Mouse (Mus musculus) spleen, embryonic (tissue): ENCODE data around the gene Trim65.
"Not testable (repeated sequence)": the region's sequence is repeated elsewhere in the genome, so short reads cannot be mapped to it uniquely, and the experiment has no call there.

Experiments used
- CTCF ChIA-PET: fragments of 350-600 bp; sonication (Branson Sonifier 250); formaldehyde crosslinking; loops from one replicate; lab custom pipeline; 2022; lab: Charles Lee

Trim65 gene

DNA sequence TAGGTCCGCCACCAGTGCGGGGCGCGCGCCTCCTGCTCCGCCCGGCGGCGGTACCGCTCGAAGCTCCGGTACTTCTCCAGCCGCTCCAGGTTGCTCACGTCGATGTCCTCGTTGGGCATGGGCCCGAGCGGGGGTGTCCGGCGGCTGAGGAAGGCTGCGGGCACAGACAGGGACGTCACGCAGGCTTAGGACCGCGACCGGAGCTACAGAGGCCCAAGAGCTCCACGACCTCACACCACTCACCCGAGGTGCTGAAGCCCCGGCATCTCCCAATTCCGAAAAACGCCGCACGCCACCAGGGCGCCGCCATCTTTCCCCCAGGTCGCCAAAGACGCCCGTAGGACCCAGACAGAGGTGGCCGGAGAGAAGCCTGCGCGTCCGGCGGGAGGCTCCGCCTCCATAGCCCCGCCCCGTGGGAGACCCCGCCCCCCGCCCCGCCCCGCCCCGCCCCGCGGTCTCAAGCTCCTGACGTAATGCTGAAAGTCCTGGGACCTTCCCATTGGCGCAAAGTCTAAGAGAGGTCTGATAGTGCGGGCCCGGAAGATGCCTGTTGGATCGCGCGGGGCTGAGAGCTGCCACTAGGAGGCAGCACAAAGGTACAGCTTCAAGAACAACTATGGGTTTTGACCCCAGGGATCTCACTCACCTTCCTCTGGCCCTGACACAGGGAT, 7.7 kb upstream of the Trim65 start, which contains the start of gene Mrpl38:
TSS of gene Mrpl38 (minus strand) at position 401 of the 671 bp plus-strand sequence.
- CTCF ChIA-PET: no interaction called here

- CTCF ChIA-PET: no interaction called here
Observed at GRCm38 (mm10) chr11:116138096-116138467, 7.2 kb upstream of the Trim65 start.

GRCm38 (mm10) chr11:116134171-116134570, 3.2 kb upstream of the Trim65 start:
- CTCF ChIA-PET: interaction anchor here (0.5 to 0.7 kb wide), 2 partner anchors 60 to 109 kb away, joined by 3 to 5 read pairs; no protein-coding TSS in a partner anchor

DNA sequence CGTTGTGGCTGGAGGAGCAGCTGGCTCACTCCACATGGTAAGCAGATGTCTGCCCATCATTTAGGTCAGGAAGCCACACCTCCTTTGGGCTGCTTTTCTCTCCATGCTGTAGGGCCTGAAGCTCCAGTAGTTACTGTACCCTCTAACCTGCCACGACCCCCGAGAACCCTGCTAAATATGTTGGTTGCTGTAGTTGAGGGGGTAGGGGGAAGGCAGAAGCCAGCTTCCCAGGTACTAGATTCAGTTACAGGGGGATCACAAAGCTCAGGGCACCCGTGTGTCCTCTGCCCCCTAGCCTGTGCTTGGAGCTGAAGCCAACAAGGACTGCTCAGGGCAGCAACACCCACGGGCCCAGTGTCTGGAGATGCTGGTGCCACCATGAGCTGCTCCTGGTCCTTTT, 2.6 kb upstream of the Trim65 start:
- CTCF ChIA-PET: no interaction called here

GRCm38 (mm10) chr11:116132366-116133333, 1.7 kb upstream of the Trim65 start:
- CTCF ChIA-PET: interaction anchor here (0.6 kb wide), 1 partner anchor 1084 kb away, joined by 3 read pairs; no protein-coding TSS in a partner anchor

- CTCF ChIA-PET: no interaction called here
Observed at GRCm38 (mm10) chr11:116131349-116132170, 632 bp upstream of the Trim65 start.

DNA sequence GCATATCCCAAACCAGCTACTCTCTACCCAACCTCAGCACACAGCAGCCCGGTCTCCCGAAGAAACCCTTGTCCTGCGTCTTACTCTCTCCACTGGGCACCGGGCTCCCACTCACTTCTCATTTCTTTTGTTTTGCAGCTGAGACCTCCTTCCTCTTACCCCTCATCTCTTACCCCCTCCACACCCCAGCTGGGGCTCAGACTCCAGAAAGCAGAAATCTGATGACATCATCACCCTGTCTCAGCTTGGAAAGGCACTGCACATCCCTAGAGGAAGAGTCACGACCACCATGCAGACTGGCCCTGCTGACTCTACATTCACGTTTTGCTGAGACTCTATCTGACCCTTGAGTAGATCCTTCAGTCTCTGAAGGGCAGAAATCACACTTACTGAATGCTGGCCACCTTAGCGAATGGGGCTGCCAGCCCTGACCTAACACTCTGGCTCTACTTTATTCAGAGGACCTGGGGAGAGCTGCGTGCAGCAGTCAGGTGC, 888 bp downstream of the Trim65 start:
- CTCF ChIA-PET: no interaction called here

- CTCF ChIA-PET: no interaction called here
Observed at GRCm38 (mm10) chr11:116129091-116129790, 1.7 kb downstream of the Trim65 start.

GRCm38 (mm10) chr11:116127986-116128385, 2.9 kb downstream of the Trim65 start:
- CTCF ChIA-PET: no interaction called here

- CTCF ChIA-PET: no interaction called here
Observed at GRCm38 (mm10) chr11:116127156-116127980, 3.6 kb downstream of the Trim65 start, which contains the start of gene Trim47. Gene Trim47, minus strand, starts transcription at chr11:116127210.

- CTCF ChIA-PET: no interaction called here
Observed at GRCm38 (mm10) chr11:116126261-116126660, 4.7 kb downstream of the Trim65 start.

GRCm38 (mm10) chr11:116121731-116122245, 9.1 kb downstream of the Trim65 start:
- CTCF ChIA-PET: not testable (repeated sequence)

DNA sequence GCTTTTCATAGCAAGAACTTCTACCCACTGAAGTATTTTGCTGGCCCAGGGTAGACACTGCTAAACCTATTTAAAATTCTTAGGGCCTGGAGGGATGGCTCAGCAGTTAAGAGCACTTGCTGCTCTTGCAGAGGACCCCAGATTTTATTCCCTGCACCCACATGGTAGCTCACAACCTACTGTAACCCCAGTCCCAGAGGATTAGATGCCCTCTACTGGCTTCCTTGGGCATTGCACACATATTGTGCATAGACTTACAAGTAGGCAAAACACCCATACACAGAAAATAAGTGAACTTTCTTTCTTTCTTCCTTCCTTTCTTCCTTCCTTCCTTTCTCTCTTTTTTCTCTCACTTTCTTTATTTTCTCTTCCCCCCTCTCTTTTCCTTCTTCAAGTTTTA, 13.1 kb downstream of the Trim65 start:
- CTCF ChIA-PET: interaction anchor here (0.6 kb wide), 1 partner anchor 177 kb away, joined by 7 read pairs; no protein-coding TSS in a partner anchor

DNA sequence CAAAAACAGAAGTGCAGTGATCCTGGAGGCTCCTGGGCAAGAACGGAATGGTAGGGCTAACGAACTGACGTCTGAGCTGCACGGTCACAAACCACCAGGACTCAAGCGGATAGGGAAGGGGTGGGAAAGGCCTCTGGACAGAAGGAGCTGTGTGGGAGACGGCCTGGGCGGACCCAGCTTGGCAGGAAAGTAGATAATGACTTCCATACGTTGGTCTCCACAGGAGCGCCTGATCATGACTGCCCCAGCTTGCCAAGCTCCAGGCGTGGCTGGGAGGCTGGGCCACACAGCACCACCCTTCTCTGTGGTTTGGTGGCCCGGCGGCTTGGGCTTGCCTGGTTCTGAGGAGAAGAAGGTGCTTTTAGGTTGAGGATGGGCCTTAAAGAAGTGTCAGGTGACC, 13.7 kb downstream of the Trim65 start:
- CTCF ChIA-PET: no interaction called here

GRCm38 (mm10) chr11:116111611-116112203, 19.2 kb downstream of the Trim65 start:
- CTCF ChIA-PET: interaction anchor here (1.1 kb wide), 1 partner anchor 11 kb away, joined by 3 read pairs; no protein-coding TSS in a partner anchor

DNA sequence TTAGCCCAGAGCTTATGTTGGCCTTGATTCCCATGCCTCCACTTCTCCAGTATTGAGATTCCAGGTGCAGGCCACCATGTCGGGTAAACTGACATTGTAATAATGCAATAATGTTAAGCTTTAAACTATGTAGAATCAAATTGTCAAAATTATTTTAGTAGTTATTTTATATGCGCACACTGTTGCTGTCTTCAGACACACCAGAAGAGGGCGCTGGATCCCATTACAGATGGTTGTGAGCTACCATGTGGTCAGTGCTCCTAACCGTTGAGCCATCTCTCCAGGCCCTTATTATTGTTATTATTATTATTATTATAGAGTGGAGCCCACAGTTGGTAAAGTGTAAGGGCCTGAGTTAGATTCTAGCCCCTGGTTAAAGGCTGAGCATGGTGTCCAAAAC, 19.9 kb downstream of the Trim65 start:
- CTCF ChIA-PET: no interaction called here

GRCm38 (mm10) chr11:116110540-116110939, 20.4 kb downstream of the Trim65 start:
- CTCF ChIA-PET: no interaction called here

DNA sequence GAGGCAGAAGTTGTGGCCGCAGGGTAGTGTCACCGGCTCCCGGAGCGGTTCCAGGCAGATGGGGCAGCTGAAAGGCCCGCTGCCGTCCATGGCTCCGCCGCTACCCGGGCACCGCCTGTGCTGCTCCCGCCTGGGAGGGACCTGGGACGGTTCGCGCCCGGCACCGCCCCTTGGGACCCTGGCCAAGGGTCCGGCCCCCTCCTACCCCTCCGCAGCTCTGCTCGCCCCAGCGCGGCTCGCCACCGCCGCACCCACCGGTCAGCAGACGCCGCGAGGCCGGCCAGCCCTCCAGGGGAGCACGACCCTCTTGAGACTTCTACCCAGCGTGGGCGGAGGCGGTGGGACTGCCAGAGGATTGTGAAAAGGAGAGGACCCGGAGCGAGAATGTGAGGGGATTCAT, 20.8 kb downstream of the Trim65 start:
- CTCF ChIA-PET: no interaction called here
